Mouse (Mus musculus) thymus, postnatal 10 days (tissue): ENCODE data around the gene March10.

Experiments used
- DNase-seq, 2 experiments: peaks; one replicate each; pipeline ENCODE4 v3.0.0; 2021; ENCODE audit warnings: low spot score in 2 of 2

The March10 gene

GRCm38 (mm10) chr11:105456497-105456907 is at the start of gene March10:
Gene March10 (minus strand): TSS chr11:105456735.
- no peak for DNase-seq

GRCm38 (mm10) chr11:105506322-105506721 is 49.8 kb upstream of the March10 start:
- DNase-seq = no peak

GRCm38 (mm10) chr11:105505038-105505437 is 48.5 kb upstream of the March10 start:
- no peak for DNase-seq

GRCm38 (mm10) chr11:105502311-105502710 is 45.8 kb upstream of the March10 start:
- no peak for DNase-seq

- no peak for DNase-seq
Measured at GRCm38 (mm10) chr11:105497505-105497904, 41.0 kb upstream of the March10 start.

- DNase-seq = no peak
Measured at GRCm38 (mm10) chr11:105496665-105497064, 40.1 kb upstream of the March10 start.

- no peak for DNase-seq
Measured at GRCm38 (mm10) chr11:105495591-105496270, 39.2 kb upstream of the March10 start.

- no peak for DNase-seq
Measured at GRCm38 (mm10) chr11:105494786-105495369, 38.3 kb upstream of the March10 start.

GRCm38 (mm10) chr11:105492392-105492791 is 35.9 kb upstream of the March10 start:
- no peak for DNase-seq

GRCm38 (mm10) chr11:105490971-105491370 is 34.4 kb upstream of the March10 start:
- DNase-seq = no peak

- no peak for DNase-seq
Measured at GRCm38 (mm10) chr11:105485412-105485811, 28.9 kb upstream of the March10 start.

- no peak for DNase-seq
Measured at GRCm38 (mm10) chr11:105484993-105485392, 28.5 kb upstream of the March10 start.

GRCm38 (mm10) chr11:105482747-105483146 is 26.2 kb upstream of the March10 start:
- DNase-seq = no peak

- no peak for DNase-seq
Measured at GRCm38 (mm10) chr11:105474746-105475145, 18.2 kb upstream of the March10 start.

GRCm38 (mm10) chr11:105474352-105474736 is 17.8 kb upstream of the March10 start:
- no peak for DNase-seq

- no peak for DNase-seq
Measured at GRCm38 (mm10) chr11:105473716-105474351, 17.3 kb upstream of the March10 start.

GRCm38 (mm10) chr11:105472610-105473009 is 16.1 kb upstream of the March10 start:
- no peak for DNase-seq

GRCm38 (mm10) chr11:105470896-105471295 is 14.4 kb upstream of the March10 start:
- DNase-seq = no peak

- DNase-seq = no peak
Measured at GRCm38 (mm10) chr11:105469561-105469960, 13.0 kb upstream of the March10 start.

- DNase-seq = no peak
Measured at GRCm38 (mm10) chr11:105469091-105469507, 12.6 kb upstream of the March10 start.

GRCm38 (mm10) chr11:105468436-105468835 is 11.9 kb upstream of the March10 start:
- no peak for DNase-seq

GRCm38 (mm10) chr11:105467816-105468215 is 11.3 kb upstream of the March10 start:
- DNase-seq = no peak

- no peak for DNase-seq
Measured at GRCm38 (mm10) chr11:105467266-105467665, 10.7 kb upstream of the March10 start.
